Mouse (Mus musculus): ENCODE data around the gene Sirt2. TPM values are rescaled to one million over a fixed set of nuclear protein-coding genes. Genes with fewer than 3 reads are reported as not detected.
A peak's percentile ranks its signal among the peaks of the same experiment; 100 is the strongest.

The Sirt2 gene
- polyA plus RNA-seq, 2 experiments from 2014 or later: 96.8 to 128 TPM

DNA sequence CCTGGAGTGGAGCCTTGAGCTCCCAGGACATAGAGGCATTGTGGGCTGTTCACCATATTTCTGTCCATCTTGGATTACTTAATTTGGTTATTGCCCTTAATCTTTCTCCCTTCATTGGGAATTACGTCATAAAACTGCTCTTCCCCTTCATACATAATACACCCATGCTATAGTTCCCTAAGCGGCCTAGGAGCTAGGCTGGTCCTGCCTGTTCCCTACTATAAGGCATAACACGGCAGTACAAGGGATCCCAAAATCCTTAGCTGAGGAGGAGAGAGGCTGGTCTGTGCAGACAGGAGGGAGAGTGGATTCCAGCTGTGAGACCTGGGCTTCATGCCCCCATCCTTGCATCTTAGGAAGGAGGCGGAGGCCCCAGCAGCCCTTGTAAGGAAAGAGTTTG, 51.4 kb downstream of the Sirt2 start:
- no peak for ATAC-seq

- ATAC-seq: no peak
These were observed 51.9 kb downstream of the Sirt2 start for GRCm38 (mm10) chr7:28818436-28818835.

DNA sequence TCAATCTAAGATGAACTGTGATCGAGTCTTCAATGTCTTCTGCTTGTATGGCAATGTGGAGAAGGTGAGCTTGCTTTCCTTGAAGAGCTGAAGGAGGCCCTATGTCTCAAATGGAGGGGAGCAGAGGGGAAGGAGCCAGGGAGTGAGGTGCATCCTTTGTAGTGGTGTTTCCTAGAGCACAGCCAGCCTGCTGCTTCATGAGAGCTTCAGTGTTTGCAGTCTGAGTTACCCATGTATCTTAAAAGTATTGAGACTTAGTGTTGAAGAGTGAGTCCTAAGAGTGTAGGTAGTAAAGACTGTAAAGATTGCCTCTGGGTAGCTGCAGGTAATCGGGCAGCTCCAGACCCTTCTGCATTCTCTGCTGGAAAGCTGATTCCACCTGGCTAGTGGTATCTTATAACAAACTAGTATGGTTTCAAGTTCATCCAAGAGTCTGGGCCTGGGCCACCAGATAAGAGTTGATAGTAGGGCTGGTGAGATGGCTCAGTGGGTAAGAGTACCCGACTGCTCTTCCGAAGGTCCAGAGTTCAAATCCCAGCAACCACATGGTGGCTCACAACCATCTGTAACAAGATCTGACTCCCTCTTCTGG, 52.4 kb downstream of the Sirt2 start:
- ATAC-seq: no peak

GRCm38 (mm10) chr7:28819571-28819970, 53.0 kb downstream of the Sirt2 start:
- no peak for ATAC-seq

DNA sequence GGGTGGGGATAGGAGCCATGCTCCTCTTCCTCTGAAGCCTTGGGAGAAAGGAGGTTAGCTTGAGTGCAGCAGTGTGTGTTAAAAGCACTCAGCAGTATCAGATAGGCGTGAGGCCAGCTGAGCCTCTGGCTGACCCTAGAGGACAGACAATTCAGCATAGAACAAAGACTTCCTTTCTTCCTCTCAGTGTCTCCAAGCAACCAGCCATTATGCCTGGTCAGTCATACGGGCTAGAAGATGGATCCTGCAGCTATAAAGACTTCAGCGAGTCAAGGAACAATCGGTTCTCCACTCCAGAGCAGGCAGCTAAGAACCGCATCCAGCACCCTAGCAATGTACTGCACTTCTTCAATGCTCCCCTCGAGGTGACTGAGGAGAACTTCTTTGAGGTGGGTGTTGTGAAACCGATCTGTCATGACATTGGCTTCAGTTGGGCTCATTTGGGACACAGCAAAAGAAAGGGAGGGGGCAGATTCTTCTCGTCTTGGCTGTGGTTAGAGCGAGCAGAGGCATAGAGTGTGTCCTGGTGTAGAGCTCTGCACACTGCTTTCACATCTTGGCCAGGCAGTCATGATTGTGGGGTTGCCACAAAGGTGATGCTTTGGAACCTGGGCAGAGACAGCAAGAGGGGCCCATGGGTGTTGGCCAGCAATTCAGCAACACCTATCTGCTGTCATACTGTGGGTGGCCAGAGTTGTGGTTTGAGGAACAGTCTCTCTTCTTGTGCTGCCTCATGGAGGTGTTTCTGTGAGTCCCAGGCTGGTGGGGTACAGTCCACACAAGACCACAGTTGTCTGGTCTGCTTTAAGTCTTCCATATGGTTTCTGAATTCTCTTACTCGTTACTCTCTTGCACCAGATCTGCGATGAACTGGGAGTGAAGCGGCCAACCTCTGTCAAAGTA, 54.1 kb downstream of the Sirt2 start:
- ATAC-seq: no peak

DNA sequence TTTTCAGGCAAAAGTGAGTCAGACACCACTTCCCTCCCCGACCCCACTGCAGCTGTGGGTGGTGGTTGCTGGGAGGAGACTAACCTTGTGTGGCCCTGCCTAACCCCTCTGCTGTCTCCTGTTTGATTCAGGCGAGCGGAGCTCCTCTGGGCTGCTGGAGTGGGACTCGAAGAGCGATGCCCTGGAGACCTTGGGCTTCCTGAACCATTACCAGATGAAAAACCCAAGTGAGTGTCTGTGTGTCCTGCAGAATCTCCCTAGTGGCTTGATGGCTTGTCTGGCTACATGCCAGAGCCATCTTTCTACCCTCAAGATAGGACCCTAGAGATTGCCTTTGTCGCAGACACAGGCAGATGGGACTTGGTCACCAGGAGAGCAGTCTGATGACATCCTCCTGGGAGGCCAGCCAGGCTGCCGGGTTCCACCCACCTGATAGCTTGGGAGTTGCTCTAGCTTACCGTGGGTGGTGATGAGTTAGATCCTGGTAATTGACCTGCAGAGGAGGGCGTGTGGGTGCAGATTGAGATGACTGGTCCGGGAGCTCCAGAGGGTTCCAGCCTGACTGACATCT, 54.8 kb downstream of the Sirt2 start:
- ATAC-seq: peak; percentile 39

DNA sequence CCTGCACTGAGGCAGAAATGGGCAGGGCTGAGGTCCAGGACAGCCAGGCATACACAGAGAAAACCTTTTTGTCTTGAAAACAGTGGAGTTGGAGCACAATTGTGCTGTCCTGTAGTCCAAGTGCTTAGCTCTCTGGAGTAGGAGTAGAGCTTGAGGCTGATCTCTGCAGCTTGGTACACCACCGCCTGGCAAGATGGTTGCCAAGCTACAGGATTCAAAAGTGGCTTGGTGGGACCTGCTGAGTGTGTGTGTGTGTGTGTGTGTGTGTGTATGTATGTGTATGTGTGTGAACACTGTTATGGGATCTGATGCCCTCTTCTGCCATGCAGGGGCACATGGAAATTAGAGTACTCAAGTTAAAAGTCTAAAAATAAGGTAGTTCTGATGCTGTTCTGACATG, 56.0 kb downstream of the Sirt2 start:
- ATAC-seq: no peak

DNA sequence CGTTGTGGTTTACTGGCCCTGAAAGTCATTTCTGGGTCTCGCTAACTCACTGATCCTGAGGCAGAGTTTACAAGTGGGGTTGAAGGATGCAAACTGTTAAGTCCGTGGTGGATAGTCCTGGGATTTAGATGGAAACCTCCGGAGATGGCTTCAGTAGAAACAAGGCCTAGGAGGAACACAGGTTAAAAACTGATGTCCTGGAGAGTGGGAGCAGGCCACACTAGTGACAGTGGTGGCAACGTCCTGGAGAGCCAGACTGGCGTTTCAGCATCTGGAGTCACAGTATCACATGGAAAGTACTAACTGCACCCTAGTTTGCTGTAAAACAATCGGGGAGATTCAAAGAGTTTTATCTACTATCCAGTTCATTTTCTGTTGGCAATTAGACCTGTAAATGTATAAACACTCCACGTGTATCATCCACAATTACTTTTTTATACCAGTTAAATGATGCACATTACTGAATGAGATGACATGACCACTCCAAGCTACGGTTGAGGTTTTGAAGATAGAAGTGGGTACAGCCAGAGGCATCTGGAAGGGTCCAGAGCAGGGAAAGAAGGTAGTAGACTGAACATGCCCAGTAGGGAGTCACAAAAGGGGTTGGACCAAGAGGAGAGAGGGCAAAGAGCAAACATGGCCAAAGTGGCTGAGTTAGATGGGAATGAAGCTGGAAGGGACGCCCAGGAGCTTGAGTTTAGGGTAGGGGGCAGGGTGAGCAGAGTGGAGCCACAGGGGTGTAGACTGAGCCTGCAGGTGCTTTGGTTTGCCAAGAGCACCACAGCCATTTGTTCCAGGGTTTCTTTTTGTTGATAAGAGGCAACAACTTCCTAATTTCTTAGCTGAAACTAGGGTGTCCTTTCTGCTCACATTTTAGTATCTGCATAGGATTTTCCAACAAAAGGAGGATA, 56.7 kb downstream of the Sirt2 start:
- no peak for ATAC-seq

- no peak for ATAC-seq
These were observed 57.4 kb downstream of the Sirt2 start for GRCm38 (mm10) chr7:28823932-28824331.

DNA sequence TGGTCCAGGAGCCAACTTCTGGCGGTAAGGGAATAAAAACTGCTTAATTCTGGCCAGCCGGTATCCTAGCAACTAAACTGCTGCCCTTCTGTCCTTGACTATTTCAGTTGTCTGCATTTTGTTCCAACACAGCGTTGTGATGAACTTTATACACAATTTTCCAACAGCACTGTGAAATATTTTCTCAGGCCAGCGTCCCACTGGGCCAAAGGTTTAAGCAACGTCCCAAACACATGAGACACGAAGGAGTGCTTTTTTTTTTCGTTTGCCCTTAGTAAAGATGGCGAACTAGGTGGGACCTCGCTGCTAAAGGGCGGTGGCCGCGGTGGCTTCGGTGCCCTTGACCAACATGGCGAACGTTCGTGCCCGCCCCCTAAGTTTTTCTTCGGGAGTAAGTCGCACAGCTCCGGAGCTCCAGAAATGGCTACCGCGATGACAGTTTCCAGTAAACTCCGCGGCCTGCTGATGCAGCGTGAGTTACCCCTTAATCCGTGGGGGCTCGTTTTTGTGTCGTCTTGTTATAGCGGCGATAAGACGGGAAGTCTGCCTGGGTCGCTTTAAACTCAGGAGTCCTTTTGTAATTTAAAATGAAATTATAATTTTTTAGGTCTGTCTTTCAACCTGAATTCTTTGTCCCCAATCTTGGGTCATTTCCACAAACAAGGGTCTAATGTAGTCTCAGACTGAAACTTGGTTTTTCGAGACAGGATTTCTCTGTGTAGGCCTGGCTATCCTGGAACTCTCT, 58.6 kb downstream of the Sirt2 start, which contains the start of gene Ech1:
Ech1 (plus strand) TSS at position 277 of the 745 bp plus-strand sequence.
- peak; percentile 88 for ATAC-seq

GRCm38 (mm10) chr7:28825686-28826401, 59.3 kb downstream of the Sirt2 start:
- ATAC-seq: no peak

GRCm38 (mm10) chr7:28826402-28826772, 59.9 kb downstream of the Sirt2 start:
- no peak for ATAC-seq

GRCm38 (mm10) chr7:28827338-28827737, 60.8 kb downstream of the Sirt2 start:
- no peak for ATAC-seq

DNA sequence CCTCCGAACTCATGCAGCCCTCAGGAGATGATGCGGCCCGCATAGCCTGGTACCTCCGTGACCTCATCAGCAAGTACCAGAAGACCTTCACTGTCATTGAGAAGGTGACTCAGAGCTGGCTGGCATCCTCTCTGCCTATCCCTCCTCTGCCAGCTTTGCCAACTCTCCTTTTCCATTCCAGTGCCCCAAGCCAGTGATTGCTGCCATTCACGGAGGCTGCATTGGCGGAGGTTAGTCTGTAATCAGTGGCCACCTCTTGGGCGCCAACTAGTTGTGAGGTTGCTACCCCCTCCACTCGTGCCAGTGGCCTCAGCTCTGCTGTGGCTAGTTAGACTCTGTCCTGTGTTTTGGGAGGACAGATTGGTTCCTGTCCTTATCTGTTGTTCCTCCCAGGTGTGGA, 63.3 kb downstream of the Sirt2 start:
- no peak for ATAC-seq

GRCm38 (mm10) chr7:28830981-28831380, 64.4 kb downstream of the Sirt2 start:
- ATAC-seq: no peak

DNA sequence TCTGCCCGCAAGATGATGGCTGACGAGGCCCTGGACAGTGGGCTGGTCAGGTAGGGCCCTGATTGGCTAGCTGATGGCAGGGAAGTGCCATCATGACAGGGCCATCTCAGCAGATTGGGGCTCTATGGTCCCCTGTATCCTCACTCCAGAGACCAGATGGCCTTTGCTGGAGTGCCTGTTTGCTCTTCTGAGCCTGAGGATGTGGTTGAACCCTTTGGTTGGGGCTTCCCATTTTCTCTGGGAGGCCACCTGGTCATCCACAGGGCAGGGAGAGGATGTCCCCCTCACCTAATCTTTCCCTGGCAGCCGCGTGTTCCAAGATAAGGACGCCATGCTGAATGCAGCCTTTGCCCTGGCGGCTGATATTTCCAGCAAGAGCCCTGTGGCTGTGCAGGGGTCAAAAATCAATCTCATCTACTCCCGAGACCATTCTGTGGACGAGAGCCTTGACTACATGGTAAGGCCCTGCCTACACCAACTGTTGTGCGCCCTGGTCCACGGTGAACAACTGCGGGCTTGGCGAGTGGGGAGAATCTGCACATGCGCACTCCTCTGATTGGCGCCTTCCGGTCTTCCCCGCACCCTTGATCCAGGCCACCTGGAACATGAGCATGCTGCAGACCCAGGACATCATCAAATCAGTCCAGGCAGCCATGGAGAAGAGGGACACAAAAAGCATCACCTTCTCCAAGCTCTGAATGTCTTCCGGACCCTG, 65.0 kb downstream of the Sirt2 start:
- no peak for ATAC-seq

DNA sequence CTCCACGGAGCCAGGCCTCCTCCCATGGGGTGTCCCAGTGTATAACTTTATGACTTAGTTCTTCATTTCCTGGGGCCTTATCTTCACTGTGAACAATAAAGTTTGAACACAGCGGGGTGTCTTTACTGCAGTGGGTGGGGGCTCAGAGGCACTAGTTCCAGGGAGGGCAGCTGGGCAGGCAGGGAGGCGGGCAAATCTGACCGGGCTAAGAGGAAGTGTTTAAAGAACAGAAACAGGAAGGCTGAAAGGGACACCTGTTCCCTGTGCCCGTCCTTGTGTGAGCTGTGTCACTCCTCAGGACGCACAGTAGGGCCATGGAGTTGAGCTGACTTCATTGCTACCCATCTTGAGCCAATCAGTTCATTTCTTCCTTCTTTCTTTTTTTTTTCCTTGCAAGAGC, 65.6 kb downstream of the Sirt2 start:
- no peak for ATAC-seq

GRCm38 (mm10) chr7:28833723-28834347, 67.3 kb downstream of the Sirt2 start, which contains the start of gene Lgals4:
TSS of gene Lgals4 (plus strand) at chr7:28833854.
- ATAC-seq: no peak

- ATAC-seq: no peak
These were observed 70.4 kb downstream of the Sirt2 start for GRCm38 (mm10) chr7:28836936-28837335.

Measured in CD4-positive, CD25-positive, alpha-beta regulatory T cell, adult 4 months (primary cell).